Mouse (Mus musculus) Muller cell, postnatal 12 days (primary cell): ENCODE results near the gene Fas.

ENCODE experiments used
- DNase-seq: peaks from one replicate; pipeline ENCODE4 v3.0.0-alpha.2; 2015; ENCODE audit errors: inconsistent ontology term

The Fas gene

DNA sequence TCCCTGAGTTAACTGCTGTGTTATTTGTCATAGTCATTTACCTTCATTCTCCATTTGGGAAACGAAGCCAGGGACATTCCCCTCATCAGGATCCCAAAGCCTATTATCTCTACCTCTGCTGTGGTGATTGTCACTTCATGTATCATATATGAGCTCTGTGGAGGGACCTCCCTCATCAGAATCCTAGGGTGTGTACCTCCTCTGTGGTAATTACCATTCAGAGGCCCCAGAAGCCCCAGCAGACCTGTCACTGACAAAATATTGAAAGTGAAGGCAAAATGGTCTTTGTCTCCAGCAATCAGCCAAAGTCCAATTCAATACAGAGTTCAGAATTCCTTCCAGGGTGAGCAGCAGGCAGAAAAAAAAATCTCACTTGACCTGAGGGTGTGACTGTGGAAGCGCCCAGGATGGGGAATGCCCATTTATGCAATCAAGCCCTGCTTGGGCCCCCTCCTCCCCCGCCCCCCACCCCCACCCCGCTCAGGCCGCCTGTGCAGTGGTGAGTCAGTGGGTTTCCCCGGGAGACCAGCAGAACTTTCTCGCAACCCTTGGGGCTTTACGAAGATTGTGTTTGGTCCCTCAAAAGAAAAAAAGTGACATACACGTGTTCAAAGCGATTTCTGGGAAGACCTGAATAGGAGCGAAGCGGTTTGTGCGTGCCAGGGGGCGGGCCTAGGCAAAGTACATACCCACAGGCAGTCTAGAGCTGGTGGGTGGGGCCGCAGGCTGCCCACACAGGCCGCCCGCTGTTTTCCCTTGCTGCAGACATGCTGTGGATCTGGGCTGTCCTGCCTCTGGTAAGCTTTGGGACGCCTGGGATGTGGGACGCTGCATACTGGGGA, at the start of gene Fas:
Gene Fas, plus strand, starts transcription at position 719 of the 842 bp plus-strand sequence.
- peak; percentile 93 for DNase-seq

DNA sequence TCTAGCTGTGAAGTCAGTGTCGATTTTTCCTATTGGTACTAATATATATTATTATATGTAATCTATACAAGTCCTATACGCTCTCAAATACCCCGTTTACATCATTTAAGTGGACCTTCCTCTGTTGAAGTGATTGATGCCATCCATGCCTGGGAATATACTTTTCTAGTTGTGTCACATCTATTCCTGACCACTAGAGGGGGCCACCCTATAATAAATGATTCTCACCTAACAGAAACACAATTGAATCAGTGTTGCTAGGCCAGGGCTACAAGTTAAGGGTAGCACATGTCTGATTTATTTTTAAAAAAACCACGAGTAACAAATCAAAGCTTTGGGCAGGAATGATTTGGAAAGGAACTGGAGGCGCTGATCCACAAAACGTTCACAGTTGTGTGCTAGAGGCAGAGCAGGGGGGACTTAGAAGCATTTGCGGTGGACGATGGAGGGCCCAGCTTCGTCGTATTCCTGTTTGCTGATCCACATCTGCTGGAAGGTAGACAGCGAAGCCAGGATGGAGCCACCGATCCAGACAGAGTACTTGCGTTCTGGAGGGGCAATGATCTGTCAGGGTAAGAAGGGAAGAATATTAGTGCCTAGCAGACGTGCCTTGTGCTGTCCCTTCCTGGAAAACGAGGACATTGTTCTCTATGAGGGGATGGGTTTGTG, 49.1 kb upstream of the Fas start:
- DNase-seq, result no peak

DNA sequence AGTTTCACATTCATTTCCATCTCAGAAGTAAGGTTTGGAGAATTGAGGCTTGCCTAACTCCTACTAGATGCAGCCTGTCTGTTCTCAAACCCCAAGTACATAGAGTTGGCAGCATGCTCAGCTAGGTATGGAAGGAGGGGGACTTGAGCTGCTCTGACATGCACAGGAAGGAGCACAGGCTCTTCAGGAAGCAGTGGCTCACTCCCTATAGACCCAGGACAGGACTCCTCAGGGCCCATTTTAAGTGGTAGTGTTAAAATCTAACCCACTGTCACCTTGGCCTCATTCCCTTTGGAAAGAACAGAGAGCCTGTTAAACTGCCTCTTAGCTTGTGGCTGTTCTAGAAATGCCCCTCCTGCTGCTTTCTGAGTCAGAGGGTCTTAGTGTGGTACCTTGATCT, 47.5 kb upstream of the Fas start:
- no peak for DNase-seq

DNA sequence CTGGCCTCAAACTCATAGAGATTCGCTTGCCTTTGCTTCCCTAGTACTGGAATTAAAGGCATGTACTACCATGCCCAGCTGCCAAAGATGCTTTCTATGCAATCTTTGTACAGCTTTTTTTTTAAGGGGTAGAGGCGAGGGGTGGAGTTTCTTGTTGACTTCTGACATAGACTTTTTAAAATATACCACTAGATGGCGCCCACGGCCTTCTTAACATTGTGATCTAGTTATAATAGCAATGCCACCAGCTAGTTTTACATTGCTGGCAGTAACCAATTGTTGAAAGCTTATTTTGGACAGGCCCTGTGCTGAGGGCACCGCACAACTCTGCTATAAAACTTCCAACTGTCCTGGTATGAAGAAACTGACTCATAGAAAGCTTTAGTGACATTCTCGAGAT, 46.4 kb upstream of the Fas start:
- peak; percentile 73 for DNase-seq

DNA sequence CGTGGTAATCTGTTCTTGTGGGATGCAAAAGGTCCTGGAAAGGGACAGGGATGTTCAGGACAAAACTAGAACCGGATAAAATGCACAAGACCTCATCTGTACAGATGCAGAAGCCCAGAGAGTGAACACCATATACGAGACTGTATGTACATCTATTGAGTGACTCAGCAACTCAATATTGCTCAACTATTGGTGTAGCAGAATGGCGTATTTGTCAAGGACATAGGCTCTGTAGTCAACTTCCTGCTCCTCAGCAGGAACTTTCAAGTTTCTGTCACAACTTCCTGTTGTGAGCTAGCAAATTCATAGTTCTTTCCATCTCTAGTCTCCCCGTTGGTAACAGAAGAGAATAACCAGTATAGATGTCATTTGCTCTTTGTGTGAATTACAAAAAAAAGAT, 41.9 kb upstream of the Fas start:
- no peak for DNase-seq

DNA sequence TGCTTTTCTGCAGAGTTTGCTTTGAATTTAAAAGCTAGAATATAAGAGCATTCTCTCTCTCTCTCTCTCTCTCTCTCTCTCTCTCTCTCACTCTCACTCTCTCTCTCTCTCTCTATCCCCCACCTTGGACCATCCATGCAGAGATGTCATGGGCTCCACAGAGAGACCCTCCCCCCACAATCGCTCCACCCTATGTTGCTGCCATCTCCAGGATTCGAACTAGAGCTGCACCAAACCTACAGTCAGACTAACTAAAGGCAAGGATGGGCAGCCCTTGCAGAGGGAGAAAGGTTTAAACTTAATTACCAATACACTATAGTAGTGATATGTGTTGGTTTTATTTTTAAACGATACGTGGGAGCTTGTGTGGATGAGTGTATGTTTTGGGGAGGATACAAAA, 39.8 kb upstream of the Fas start:
- DNase-seq, result no peak

DNA sequence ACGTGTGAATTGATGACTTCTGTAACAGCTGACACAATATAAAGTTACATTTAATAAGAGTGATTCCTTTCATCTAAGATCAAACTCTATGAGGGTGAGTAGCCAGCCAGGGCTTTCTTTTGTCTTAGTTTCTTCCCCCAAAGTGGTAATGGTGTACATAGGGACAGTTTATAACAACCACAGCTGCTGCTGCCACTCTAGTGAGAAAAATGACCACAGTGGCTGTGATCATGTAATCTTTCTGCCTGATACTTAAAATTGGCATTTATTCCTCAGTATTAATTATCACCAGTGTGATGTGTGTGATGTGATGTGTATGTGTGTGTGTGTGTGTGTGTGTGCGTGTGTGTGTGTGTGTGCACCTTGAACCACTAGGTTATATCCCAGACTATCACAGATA, 38.6 kb upstream of the Fas start:
- no peak for DNase-seq

DNA sequence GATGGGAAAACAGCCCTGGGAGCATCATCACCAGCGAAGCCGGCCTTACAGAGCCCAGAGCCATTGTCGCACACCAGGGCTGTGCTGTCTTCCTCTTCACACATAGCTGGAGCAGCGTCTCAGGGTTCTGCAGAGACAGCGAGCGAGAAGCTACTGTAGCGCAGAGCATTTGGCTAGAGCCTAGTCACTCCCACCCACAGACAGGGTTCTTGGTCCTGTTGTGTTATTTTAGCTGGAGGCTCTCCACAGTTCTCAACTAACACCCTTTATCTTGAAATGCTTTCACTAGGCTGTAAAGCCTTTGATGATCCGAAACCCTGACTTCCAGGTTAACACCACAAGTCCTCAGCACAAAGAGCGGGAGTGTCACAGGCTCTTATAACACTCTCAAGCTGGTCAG, 38.0 kb upstream of the Fas start:
- DNase-seq, result no peak

DNA sequence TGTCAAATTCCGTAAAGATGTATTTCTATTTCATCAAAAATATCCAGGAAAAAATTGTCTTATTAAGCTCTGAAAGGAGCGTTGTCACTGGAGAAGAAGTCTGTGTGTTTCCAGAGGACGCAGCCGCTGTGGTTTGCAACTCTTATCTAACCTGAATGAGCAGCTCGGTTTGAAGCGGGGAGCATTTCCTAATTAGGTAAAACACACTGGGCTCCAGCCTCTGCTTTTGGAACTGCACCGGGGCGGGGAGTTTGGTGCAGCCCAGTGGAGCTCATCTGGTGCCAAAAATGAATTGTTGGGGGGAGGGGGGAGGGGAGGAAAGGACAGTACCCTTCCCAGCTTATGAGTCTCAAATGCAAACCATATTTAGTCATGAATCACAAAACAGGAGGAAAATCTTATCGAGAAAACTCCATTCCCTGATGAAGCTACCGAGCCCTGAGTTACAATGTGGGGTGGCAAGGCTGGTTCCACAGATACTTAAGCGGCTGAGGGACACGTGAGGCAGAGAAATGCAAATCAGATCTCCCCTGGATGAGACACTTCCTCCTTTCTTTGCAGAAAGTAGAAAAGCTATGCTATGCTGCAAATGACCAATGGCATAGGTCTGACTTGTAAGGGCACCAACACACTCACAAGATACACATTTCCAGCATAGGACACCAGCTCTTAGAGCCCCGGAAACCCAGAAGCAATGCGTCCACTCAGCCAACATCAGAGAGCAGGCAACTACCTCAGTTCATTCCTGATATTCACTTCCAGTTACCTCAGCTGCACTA, 36.2 kb upstream of the Fas start:
- DNase-seq, result peak; percentile 87

DNA sequence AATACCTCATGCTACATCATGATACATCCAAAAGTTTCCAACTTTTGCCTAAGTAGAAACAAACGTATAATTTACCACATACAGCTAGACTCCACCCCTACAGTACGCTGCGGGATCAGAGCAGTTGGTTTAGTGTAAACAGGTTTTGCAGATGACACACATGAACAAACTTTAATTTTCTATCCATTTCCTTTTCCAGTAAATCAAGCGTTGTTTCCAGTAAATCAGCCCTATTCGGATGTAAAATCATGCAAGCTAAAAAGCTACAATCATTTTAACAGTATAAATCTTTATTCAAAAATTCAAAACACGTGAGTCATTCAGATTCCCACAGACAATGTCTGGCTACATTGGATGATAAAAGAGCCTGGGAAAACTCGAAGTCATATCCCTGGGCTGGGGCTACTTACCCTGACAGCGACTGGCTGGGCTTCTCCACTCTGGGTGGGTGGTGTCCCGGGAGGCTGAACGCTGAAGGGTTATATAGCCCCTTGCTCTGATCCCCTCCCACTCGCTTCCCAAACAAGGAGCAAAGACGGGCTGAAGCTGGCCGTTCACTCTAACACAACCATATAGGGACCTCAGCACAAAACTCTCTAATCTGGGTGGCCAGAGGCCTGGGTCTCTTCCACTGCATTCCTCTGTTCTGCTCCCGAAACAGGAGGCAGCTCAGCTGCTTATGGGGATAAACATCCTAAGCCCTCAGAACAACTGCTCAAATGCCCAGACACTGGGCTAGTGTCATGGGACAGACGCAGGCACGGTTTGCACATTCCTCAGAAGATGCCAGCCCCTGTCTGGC, 35.4 kb upstream of the Fas start, which contains the start of gene Acta2:
Gene Acta2, minus strand, starts transcription at position 711 of the 802 bp plus-strand sequence.
- peak; percentile 88 for DNase-seq

DNA sequence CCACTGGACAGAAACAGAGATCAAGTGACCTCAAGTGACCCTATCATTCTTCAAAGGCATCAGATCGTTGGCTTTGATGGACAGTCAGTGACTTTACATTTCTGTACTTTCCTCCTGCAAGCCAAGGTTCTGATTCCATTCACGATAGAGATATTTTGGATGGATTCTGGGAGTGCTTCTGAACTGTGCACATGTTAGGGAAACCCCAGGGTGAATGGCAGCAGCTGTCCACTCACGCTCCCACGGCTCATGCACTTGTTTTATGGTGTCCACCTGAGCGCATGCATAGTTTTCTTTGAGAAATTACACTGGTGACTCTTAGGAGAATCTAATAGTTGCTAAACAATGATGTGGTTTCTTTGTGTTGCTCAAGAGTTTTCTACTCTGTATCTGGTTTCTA, 34.3 kb upstream of the Fas start:
- no peak for DNase-seq

DNA sequence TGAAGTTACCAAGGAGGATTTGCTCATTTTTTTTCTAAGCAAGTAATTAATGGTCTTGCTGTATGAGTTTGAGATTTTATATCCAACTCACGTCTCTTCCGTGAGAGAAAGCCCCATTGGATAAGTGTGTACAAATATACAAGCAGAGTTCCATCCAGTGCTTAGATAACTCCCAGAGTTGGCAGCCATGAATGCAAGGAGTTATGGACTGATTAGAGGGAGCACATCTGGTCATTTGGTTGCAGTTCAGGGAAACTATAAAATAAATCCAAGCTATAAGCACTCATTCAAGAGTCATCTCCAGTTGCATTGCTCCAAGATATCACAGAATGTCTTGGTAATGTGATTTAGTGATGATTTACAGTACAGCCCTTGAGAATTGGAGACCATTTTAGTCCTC, 33.5 kb upstream of the Fas start:
- no peak for DNase-seq

DNA sequence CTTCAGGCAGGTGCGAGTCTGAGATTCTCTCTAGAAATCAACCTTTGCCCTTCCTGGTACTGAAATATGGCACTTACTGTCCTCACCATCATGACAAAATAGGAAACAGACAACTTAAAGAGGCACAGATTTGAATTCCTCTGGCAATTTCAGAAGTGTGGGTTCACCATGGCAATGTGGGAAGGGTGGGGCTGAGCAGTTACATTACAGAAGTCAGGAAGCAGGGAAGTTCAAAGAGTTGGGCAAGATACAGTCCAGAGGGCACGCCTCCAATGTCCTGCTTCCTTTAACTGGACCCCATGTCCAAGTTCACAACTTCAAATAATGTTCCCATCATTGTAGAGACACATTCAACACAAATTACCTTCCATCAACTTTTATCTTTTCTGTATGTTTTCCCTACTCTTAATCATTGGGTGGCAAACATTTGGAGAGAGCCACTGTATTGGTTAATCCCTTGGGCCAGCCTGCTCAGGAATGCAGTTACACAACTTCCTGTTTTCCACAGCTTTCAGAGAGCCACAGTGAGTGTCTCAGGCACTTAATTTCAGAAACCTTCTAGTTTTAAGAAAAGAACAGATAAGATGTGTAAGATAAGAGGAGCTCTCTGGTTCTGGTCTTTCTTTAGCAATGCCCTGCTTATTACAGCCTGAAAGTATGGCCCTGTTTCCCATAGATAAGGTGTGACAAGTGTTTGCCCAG, 28.0 kb upstream of the Fas start:
- DNase-seq, result no peak

DNA sequence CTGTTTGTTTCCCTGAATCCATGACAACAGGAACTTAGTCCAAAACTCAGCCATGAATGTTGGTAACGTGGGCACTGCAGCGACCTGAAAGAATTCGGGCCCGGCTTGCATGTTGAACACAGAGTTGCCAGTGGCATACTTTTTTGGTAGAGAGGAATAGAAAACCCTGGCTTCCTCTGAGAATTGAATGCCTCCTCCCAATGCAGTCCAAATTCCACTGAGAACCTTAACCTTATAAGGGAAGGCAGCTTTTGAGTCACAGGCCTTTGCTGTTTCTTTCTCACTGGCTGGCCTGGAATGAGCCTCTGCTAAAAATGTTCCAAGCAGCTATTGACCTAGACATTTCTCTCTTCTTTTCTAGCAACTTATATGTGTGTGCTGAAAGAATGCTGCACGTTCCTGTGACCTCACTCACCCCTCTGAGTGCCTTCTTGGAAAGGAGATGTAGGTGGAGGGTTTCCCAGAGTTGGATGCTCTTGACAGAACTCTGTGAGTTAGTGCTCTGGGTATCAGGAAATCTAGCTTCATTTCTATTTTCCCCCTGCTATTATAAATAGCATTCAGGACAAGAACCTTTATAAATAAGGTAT, 24.8 kb upstream of the Fas start:
- DNase-seq, result peak; percentile 94

DNA sequence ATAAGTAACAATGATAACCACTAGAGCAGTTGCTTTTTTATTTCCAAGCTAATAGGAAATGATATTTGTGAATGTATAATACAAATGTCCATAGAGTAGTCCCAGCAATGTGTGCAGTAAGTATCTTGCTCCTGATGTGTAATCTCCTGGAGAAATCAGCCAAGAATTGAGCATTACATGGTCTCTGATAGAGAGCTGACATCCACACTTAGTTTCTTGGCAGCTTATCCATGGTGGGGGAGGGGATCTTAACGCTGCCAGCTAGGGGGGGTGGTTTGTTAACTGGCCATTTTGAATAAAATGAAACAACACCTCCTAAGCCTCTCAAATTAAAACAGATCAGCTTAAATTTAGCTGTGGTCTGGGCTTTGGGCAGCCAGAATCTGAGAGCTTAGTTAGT, 21.5 kb upstream of the Fas start:
- no peak for DNase-seq

DNA sequence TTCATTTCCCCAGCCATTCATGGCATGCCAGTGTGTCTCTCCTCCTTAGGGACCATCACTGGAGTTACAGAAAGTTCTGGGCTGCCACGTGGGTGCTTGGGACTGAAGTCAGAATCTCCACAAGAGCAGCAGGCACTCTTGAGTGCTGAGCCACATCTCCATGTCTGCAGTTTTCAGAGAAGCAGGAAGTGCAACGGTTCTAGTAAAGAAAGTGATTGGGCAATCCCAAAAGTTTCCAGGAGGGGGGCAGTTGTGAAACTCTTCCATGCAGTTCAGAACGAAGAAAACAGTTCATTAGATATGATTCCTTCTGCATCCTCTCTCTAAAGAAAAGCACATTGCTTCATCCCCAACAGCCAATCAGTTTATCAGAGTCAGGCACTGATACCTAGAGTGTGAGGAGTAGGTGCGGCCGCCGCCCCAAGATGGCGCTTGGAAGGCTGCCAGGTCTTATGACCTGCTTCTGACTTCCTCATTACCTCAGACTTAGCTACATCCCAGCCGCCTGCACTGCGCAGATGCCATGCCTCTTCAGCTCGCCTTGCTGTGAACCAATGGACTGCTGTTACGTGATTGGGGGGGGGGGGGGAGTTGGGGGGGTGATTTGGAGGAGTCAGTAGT, 20.2 kb upstream of the Fas start:
- no peak for DNase-seq

DNA sequence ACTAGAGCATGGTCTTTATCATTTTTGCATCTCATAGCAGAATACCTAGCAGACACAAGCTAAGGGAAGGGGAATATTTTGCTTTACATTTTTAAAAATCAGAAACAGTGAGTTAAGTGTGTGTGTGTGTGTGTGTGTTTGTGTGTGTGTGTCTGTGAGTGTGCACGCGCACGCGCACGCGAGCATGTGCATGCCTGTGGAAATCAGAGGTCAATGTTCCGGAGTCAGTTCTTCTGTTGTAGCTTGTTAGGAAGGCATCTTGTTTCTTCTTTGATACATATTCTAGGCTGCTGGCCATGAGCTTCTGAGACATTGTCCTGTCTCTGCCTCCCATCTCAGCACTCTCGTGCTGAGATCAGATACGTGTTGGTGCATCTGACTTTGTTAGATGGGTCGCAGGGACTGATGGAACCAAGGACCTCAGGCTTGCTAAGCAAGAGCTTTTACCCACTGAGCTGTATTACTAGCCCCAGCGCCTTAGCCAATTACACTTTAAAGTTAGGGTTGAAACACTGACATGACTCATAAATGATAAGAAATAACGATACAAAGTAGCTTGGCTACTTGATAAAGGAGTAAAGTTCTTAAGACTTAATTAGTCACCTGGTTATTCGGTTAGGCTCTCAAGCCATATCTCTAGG, 19.5 kb upstream of the Fas start:
- no peak for DNase-seq

DNA sequence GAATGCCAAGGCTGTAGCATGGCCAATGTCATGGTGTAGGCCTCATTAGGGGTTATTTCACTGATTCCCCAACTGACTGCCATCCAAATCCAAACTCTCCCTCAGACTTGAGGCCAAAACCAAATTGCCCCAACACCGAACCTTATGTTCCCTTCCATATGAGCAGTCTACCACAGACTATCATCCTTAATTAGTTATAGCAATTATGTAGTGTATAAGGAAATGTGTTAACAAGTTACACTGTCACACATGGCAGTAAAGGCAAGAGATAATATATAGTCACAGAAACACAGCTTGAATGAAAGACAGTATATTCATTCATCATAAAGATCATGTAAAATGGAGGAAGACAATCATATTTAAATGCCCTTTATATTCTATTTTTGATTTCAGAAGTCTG, 17.4 kb upstream of the Fas start:
- no peak for DNase-seq

DNA sequence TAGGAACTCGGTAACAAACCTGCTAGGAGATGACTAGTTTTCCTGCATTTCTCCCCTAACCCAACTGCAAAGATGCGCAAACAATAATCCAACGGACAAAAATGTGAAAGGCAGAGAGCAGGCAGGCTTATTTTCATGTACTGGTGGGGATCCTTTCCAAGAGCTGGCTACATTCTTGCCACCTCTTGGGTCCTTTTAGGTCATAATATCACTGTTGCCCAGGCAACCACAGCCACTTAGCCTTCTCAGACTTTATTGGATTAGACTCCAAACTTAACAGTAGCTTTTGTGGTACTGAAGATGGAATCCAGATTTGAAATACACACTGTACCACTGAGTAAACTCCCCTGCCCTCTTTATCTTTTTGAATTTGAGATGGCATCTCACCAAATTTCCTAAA, 12.4 kb upstream of the Fas start:
- no peak for DNase-seq

DNA sequence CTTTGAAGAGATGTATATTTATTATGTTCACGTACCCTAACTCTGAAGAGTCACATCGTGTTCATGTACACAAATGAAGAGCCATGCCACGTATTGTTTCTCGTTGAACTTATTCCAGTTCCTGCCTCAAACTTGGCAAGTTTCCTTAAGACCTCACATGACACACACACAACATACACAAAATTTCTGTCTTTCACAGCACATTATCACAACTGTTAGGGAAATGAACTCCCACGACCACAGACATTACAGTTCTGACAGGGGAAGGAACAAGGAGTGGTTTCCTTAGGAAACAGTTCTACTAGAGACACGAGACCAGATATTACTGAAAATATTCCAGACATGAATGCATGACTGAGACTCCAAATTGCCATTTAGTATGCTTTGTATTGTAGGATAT, 6.9 kb upstream of the Fas start:
- DNase-seq, result no peak
